Mouse (Mus musculus) ES-E14 (cell line): Measurements from ENCODE around the gene 1110032F04Rik. TPM values are rescaled to one million over a fixed set of nuclear protein-coding genes. Genes with fewer than 3 reads are reported as not detected.
"Not testable (repeated sequence)": the region's sequence is repeated elsewhere in the genome, so short reads cannot be mapped to it uniquely, and the experiment has no call there.

ENCODE experiments used
- DNase-seq: peaks from one replicate; pipeline ENCODE4 v3.0.0-alpha.2; 2013; ENCODE audit warnings: low read depth, low spot score
- H3K27ac ChIP-seq: 2 replicates; pipeline ENCODE4 v1.5.1; 2012; ENCODE audit warnings: low read depth, mild to moderate bottlenecking, low read length, moderate library complexity, mixed read lengths; ENCODE audit not compliant: poor library complexity, insufficient read depth, severe bottlenecking
- H3K36me3 ChIP-seq: 2 replicates; pipeline ENCODE4 v1.6.1; 2012; ENCODE audit warnings: mild to moderate bottlenecking, low read length, moderate library complexity, mixed read lengths; ENCODE audit not compliant: control insufficient read depth, poor library complexity, insufficient read depth, severe bottlenecking
- H3K4me1 ChIP-seq, 2 experiments: fragments of 150-350 bp in 1 of 2; sonication (generic) in 1 of 2; 2 replicates each; pipeline ENCODE4 v1.6.1; 2012; ENCODE audit warnings: low read length in 2 of 2, mild to moderate bottlenecking in 1 of 2, mixed read lengths in 1 of 2; ENCODE audit not compliant: control insufficient read depth in 2 of 2, insufficient read depth in 2 of 2, poor library complexity in 1 of 2
- H3K4me3 ChIP-seq, 2 experiments: fragments of 150-350 bp in 1 of 2; sonication (generic) in 1 of 2; 2 replicates each; pipeline ENCODE4 v1.5.1; 2012; ENCODE audit warnings: low read length in 2 of 2, low read depth in 1 of 2, mild to moderate bottlenecking in 1 of 2, mixed read lengths in 1 of 2; ENCODE audit not compliant: insufficient read depth in 1 of 2, poor library complexity in 1 of 2, severe bottlenecking in 1 of 2
- H3K9ac ChIP-seq: 2 replicates; pipeline ENCODE4 v1.6.1; 2012; ENCODE audit warnings: low read depth, mild to moderate bottlenecking, low read length, mixed read lengths; ENCODE audit not compliant: poor library complexity, insufficient read depth, severe bottlenecking
- H3K9me3 ChIP-seq: fragments of 150-350 bp; sonication (generic); 2 replicates; pipeline ENCODE4 v1.6.1; 2012; ENCODE audit warnings: low read depth, mild to moderate bottlenecking, low read length; ENCODE audit not compliant: control insufficient read depth, insufficient read depth
- CHD2 ChIP-seq: IDR thresholded peaks from 2 replicates; pipeline ENCODE4 v1.6.1; 2014; ENCODE audit warnings: mild to moderate bottlenecking, low read depth, low read length, inconsistent platforms
- HCFC1 ChIP-seq: IDR thresholded peaks from 2 replicates; pipeline ENCODE4 v1.6.1; 2012; ENCODE audit warnings: low read length, inconsistent platforms, borderline replicate concordance; ENCODE audit not compliant: insufficient read depth
- MAFK ChIP-seq: IDR thresholded peaks from 2 replicates; pipeline ENCODE4 v1.6.1; 2014; ENCODE audit warnings: mild to moderate bottlenecking, low read depth, low read length, inconsistent platforms; ENCODE audit not compliant: insufficient read depth
- ZC3H11A ChIP-seq: IDR thresholded peaks from 2 replicates; pipeline ENCODE4 v1.6.1; 2012; ENCODE audit warnings: low read depth, mild to moderate bottlenecking, inconsistent platforms, low read length, borderline replicate concordance
- ZNF384 ChIP-seq: IDR thresholded peaks from 2 replicates; pipeline ENCODE4 v1.6.1; 2012; ENCODE audit warnings: low read depth, low read length, inconsistent platforms
- in situ Hi-C, 2 experiments: fragments of 600-800 bp; cut with MboI; formaldehyde crosslinking; loops; one replicate each; pipeline ENCODE4 v1.15.1; 2025; ENCODE audit warnings: low sequenced_read_pairs in 2 of 2, inconsistent platforms in 1 of 2; ENCODE audit not compliant: unreplicated experiment in 2 of 2
- total RNA-seq: library from RNA; depleted of rRNA; stranded (reverse); fragments of 300-350 nt; gene quantifications from 2 replicates; pipeline ENCODE4 v1.2.3, GENCODE M21; 2012; rRNA removed

1110032F04Rik gene
- total RNA-seq, 1 experiment, result 0.98 TPM

DNA sequence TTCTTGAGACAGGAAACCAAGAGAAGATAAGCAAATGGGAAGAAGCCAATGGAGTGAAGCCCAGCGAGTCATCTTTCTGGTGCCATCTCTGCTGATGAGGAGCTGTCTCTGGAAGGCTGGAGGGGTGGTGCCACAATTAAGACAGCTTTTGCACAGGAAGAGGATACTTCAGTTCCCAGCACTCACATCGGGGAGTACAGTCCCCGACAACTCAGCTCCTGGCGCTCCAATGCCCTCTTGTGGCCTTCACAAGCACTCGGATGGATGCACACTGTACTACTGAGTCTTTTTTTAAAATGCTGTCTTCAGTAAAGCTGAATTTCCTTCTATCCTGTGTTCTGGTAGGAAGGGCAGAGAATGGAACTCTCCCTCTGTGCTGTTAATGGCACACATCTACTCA, 27.8 kb downstream of the 1110032F04Rik start:
- Histone ChIP-seq H3K4me1 (peaks cover 0 to 3% of the 10 kb centered on the region in 2 experiments; a peak in 2 of 4 replicates), H3K27ac (no peak overlapping the region), H3K9ac (no peak overlapping the region), H3K9me3 (no peaks in the 10 kb centered on the region), H3K36me3 (no peaks in the 10 kb centered on the region), H3K4me3 (no peak overlapping the region)
- peak; percentile 13 for DNase-seq
- TF ChIP-seq MAFK (no peak), ZC3H11A (peak; percentile 20; the same call in 1 of the 2 replicates)
- in situ Hi-C loops, result no loop called here

DNA sequence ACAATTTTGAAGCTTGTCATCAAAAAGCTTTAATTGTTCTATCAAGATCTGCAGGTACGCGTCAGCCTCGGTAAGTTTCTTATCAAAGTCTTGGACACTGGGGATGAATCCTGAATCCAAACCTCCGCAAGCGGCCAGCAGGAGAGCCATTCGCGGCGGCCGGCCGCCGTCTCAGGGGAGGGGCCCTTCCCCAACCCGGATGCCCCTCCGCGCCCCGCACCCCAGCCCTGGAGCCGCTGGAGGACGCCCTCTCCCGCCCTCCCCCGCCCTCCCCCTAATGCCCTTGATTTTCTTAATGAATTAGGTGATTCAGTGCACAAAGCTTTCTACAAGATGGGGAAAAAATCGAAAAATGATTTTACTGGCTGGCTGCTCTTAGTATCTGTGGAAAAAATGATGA, 33.2 kb downstream of the 1110032F04Rik start:
- DNase-seq, H3K36me3 ChIP-seq, H3K4me1 ChIP-seq, H3K9me3 ChIP-seq, H3K9ac ChIP-seq, in situ Hi-C loops, H3K4me3 ChIP-seq, H3K27ac ChIP-seq: not testable (repeated sequence)

DNA sequence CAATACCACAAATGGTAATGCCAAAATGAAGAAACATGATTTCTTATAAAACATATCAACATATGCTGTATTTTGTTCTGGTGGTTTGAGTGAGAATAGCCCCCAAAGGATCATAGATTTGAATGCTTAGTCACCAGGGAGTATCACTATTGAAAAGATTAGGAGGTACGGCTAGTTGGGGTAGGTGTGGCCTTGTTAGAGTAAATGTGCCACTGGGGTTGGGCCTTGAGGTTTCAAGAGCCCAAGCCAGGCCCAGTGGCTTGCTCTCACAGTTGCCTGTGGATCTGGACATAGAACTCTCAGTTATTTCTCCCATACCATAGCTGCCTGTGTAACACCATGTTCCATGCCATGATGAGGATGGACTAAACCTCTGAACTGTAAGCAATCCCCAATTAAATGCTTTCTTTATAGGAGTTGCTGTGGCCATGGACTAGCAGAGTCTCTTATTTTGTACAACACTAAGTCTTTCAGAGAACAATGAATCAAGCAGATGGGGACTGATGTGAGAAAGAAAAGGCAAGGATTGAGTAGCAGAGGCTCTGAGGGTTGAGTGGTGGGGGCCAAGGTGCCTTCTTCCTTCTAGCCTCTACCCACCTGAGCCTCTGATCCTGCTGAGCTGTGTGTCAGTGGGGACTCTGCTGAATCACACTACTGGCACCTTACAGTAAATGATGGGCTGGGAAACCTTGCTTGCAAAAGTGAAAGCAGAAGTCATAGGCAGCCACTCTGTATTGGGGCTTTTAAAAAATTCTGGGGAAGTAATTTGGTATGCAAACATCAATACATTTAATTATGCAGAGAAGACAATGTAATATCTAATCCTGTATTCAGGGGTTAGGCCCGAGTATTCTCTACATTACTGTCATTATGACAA, 35.8 kb downstream of the 1110032F04Rik start:
- Histone ChIP-seq H3K9ac (no peak overlapping the region), H3K4me1 (no peaks in the 10 kb centered on the region), H3K27ac (no peak overlapping the region), H3K4me3 (no peak overlapping the region), H3K36me3 (no peaks in the 10 kb centered on the region), H3K9me3 (no peaks in the 10 kb centered on the region)
- no peak for DNase-seq
- TF ChIP-seq ZC3H11A (no peak), MAFK (no peak), ZNF384 (no peak), CHD2 (no peak), HCFC1 (no peak)
- in situ Hi-C loops, result no loop called here

DNA sequence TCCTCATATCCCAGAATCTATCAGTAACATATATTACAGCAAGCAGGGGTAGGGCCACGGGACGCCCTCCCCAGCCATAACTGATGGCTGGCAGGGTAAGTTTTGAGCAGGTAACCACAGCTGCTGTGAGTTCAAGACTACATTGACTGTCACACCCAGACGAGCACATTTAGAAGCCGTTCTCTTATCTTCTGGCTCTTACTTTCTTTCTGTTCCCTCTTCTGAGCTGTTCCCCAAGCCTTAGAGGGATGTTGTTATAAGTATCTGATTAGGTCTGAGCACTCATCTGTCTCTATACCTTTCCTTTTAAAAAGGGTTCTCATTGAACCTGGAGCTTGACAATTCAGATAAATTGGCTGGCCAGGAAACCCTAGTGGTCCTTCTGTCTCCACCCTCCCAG, 38.1 kb downstream of the 1110032F04Rik start:
- Histone ChIP-seq H3K4me3 (no peak overlapping the region), H3K36me3 (no peaks in the 10 kb centered on the region), H3K4me1 (no peaks in the 10 kb centered on the region), H3K9ac (no peak overlapping the region), H3K27ac (no peak overlapping the region), H3K9me3 (no peaks in the 10 kb centered on the region)
- TF ChIP-seq MAFK (no peak), ZC3H11A (no peak), ZNF384 (no peak)
- in situ Hi-C loops, result no loop called here
- no peak for DNase-seq

Other genes with a start within 250 kb of the 1110032F04Rik start
- gene Il12a, start 178.9 kb upstream of the 1110032F04Rik start, total RNA-seq, result not detected in 2 replicates
- 9.9 and 16.5 TPM in 2 replicates for gene Ift80, start 135.0 kb downstream of the 1110032F04Rik start, total RNA-seq
- 63.7 and 91.4 TPM in 2 replicates for gene Smc4, start 135.2 kb downstream of the 1110032F04Rik start, total RNA-seq
- 52.1 and 59.7 TPM in 2 replicates for gene Trim59, start 175.2 kb downstream of the 1110032F04Rik start, total RNA-seq